Mouse (Mus musculus) myocyte (in vitro differentiated cells): ENCODE measurements at regions not wholly inside any gene's neighbourhood (a gene's known extent, or its start where the extent isn't known, plus 50 kb on each side); places are given as distances from the start of the nearest gene placed in this dataset.

Experiments used
- CEBPB ChIP-seq: IDR thresholded peaks from 2 replicates; pipeline ENCODE4 v1.6.1; 2011; ENCODE audit warnings: mild to moderate bottlenecking, moderate library complexity; ENCODE audit not compliant: poor library complexity, insufficient read depth, severe bottlenecking
- E2F4 ChIP-seq: IDR thresholded peaks from one replicate; pipeline ENCODE4 v1.6.1; 2011; ENCODE audit warnings: mild to moderate bottlenecking, control low read depth, moderate library complexity; ENCODE audit not compliant: insufficient read depth
- MYOD1 ChIP-seq, 3 experiments: IDR thresholded peaks; one replicate each; pipeline ENCODE4 v1.6.1; 2011; ENCODE audit warnings: control low read depth in 2 of 3, low read depth in 2 of 3, mild to moderate bottlenecking in 2 of 3, moderate library complexity in 1 of 3; ENCODE audit not compliant: insufficient read length in 2 of 3, control insufficient read depth in 1 of 3
- MYOG ChIP-seq, 3 experiments: IDR thresholded peaks; one replicate each; pipeline ENCODE4 v1.6.1; 2011; ENCODE audit warnings: control low read depth in 2 of 3, low read depth in 2 of 3, mild to moderate bottlenecking in 2 of 3; ENCODE audit not compliant: insufficient read length in 2 of 3, control insufficient read depth in 1 of 3, insufficient read depth in 1 of 3
- POLR2A ChIP-seq: IDR thresholded peaks from one replicate; pipeline ENCODE4 v1.6.1; 2011; ENCODE audit warnings: low read depth, mild to moderate bottlenecking, control low read depth, moderate library complexity; ENCODE audit not compliant: insufficient read length
- TCF12 ChIP-seq: IDR thresholded peaks from one replicate; pipeline ENCODE4 v1.6.1; 2011; ENCODE audit warnings: mild to moderate bottlenecking, control low read depth; ENCODE audit not compliant: poor library complexity, insufficient read depth, severe bottlenecking

GRCm38 (mm10) chr2:173455216-173455615 is 67.2 kb upstream of the 1700021F07Rik start:
- no peak for TF ChIP-seq CEBPB
- TF ChIP-seq E2F4, result no peak
- TF ChIP-seq MYOD1 (IDR thresholded peaks at IDR 0.05; ENCODE audit: control insufficient read depth in 1 of 3, insufficient read length in 2 of 3, low read depth in 2 of 3), result no peak
- no peak for TF ChIP-seq POLR2A
- TF ChIP-seq TCF12, result no peak
- no peak for TF ChIP-seq MYOG (IDR thresholded peaks at IDR 0.05; ENCODE audit: control insufficient read depth in 1 of 3, insufficient read depth in 1 of 3, insufficient read length in 2 of 3, low read depth in 2 of 3)
